Mouse (Mus musculus) myocyte (in vitro differentiated cells): ENCODE measurements around the gene Camk1g.

Experiments
- CEBPB ChIP-seq: IDR thresholded peaks from 2 replicates; pipeline ENCODE4 v1.6.1; 2011; ENCODE audit warnings: mild to moderate bottlenecking, moderate library complexity; ENCODE audit not compliant: poor library complexity, insufficient read depth, severe bottlenecking
- E2F4 ChIP-seq: IDR thresholded peaks from one replicate; pipeline ENCODE4 v1.6.1; 2011; ENCODE audit warnings: mild to moderate bottlenecking, control low read depth, moderate library complexity; ENCODE audit not compliant: insufficient read depth
- MAX ChIP-seq: IDR thresholded peaks from one replicate; pipeline ENCODE4 v1.6.1; 2011; ENCODE audit warnings: low read depth, mild to moderate bottlenecking, control low read depth
- MYOD1 ChIP-seq, 3 experiments: IDR thresholded peaks; one replicate each; pipeline ENCODE4 v1.6.1; 2011; ENCODE audit warnings: control low read depth in 2 of 3, low read depth in 2 of 3, mild to moderate bottlenecking in 2 of 3, moderate library complexity in 1 of 3; ENCODE audit not compliant: insufficient read length in 2 of 3, control insufficient read depth in 1 of 3
- MYOG ChIP-seq, 3 experiments: IDR thresholded peaks; one replicate each; pipeline ENCODE4 v1.6.1; 2011; ENCODE audit warnings: control low read depth in 2 of 3, low read depth in 2 of 3, mild to moderate bottlenecking in 2 of 3; ENCODE audit not compliant: insufficient read length in 2 of 3, control insufficient read depth in 1 of 3, insufficient read depth in 1 of 3
- POLR2A ChIP-seq: IDR thresholded peaks from one replicate; pipeline ENCODE4 v1.6.1; 2011; ENCODE audit warnings: low read depth, mild to moderate bottlenecking, control low read depth, moderate library complexity; ENCODE audit not compliant: insufficient read length
- POLR2AphosphoS2 ChIP-seq: IDR thresholded peaks from one replicate; pipeline ENCODE4 v1.6.1; 2011; ENCODE audit warnings: low read depth, control low read depth; ENCODE audit not compliant: insufficient read length
- REST ChIP-seq: IDR thresholded peaks from one replicate; pipeline ENCODE4 v1.6.1; 2011; ENCODE audit warnings: mild to moderate bottlenecking, control low read depth, moderate library complexity; ENCODE audit not compliant: insufficient read depth, insufficient read length
- SRF ChIP-seq: IDR thresholded peaks from one replicate; pipeline ENCODE4 v1.6.1; 2011; ENCODE audit warnings: low read depth; ENCODE audit not compliant: control insufficient read depth, insufficient read length
- TCF12 ChIP-seq: IDR thresholded peaks from one replicate; pipeline ENCODE4 v1.6.1; 2011; ENCODE audit warnings: mild to moderate bottlenecking, control low read depth; ENCODE audit not compliant: poor library complexity, insufficient read depth, severe bottlenecking
- USF1 ChIP-seq: IDR thresholded peaks from one replicate; pipeline ENCODE4 v1.6.1; 2011; ENCODE audit warnings: low read depth, mild to moderate bottlenecking, control low read depth, moderate library complexity

GRCm38 (mm10) chr1:193346908-193347307 lies 23.2 kb downstream of the Camk1g start:
- TF ChIP-seq MYOG (IDR thresholded peaks at IDR 0.05; ENCODE audit: control insufficient read depth in 1 of 3, insufficient read depth in 1 of 3, insufficient read length in 2 of 3, low read depth in 2 of 3) (peak in 2 of 3 experiments; percentile 35 to 69), USF1 (no peak), POLR2A (no peak), SRF (no peak), TCF12 (no peak), MYOD1 (IDR thresholded peaks at IDR 0.05; ENCODE audit: control insufficient read depth in 1 of 3, insufficient read length in 2 of 3, low read depth in 2 of 3) (peak in 2 of 3 experiments; percentile 54 to 82), MAX (no peak), E2F4 (no peak), POLR2AphosphoS2 (no peak), REST (no peak), CEBPB (no peak)
